Mouse (Mus musculus): ENCODE measurements around the gene Vps9d1.
A peak's percentile ranks its signal among the peaks of the same experiment; 100 is the strongest.
"Not testable (repeated sequence)": the region's sequence is repeated elsewhere in the genome, so short reads cannot be mapped to it uniquely, and the experiment has no call there.

The Vps9d1 gene

GRCm38 (mm10) chr8:123254099-123254885 lies at the start of gene Vps9d1, which contains the start of gene Zfp276:
Vps9d1 (minus strand) TSS chr8:123254348.
Zfp276 (plus strand) TSS chr8:123254195.
- peak; percentile 87 for DNase-seq (ENCODE audit: low spot score)

GRCm38 (mm10) chr8:123298301-123298700 lies 44.2 kb upstream of the Vps9d1 start:
- no peak for DNase-seq (ENCODE audit: low spot score)

GRCm38 (mm10) chr8:123292785-123293184 lies 38.6 kb upstream of the Vps9d1 start:
- DNase-seq (ENCODE audit: low spot score) = no peak

DNA sequence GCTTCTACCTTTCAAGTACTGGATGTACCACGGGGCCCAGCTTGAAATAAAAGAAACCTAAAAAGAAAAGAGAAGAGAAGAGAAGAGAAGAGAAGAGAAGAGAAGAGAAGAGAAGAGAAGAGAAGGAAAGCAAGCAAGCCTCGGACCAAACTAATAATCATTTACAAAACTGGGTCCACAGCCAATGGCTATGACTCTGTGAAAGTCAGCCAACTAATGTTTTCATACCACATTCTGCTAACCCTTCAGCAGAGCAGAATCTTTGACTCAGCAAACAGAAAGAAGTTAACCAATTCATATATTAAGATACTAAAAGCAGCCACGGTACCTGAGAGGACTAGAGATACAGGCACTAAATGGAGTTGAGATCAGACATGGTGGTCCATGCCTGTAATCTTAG lies 38.1 kb upstream of the Vps9d1 start:
- no peak for DNase-seq (ENCODE audit: low spot score)

GRCm38 (mm10) chr8:123291716-123292115 lies 37.6 kb upstream of the Vps9d1 start:
- DNase-seq (ENCODE audit: low spot score) = no peak

DNA sequence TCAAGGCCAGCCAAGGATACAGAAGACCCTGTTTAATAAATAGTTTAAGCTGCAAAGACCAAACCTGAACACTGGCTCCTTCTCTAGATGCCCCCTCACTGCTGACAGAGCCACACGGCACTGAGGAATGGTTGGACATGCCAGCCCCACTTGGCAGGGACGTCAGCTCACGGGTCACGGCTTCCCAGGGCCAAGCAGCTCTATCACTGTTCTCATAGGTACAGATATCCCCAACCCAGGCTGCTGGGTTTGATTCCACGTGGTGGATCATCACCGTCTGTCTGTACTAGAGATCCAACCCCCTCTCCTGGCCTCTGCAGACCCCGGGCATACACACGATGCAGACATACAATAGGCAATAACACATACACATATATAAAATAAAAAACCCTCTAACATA lies 36.5 kb upstream of the Vps9d1 start:
- no peak for DNase-seq (ENCODE audit: low spot score)

- peak; percentile 34 for DNase-seq (ENCODE audit: low spot score)
Observed at GRCm38 (mm10) chr8:123290166-123290565, 36.0 kb upstream of the Vps9d1 start.

- DNase-seq (ENCODE audit: low spot score) = no peak
Observed at GRCm38 (mm10) chr8:123287362-123287761, 33.2 kb upstream of the Vps9d1 start.

- no peak for DNase-seq (ENCODE audit: low spot score)
Observed at GRCm38 (mm10) chr8:123284493-123284892, 30.3 kb upstream of the Vps9d1 start.

DNA sequence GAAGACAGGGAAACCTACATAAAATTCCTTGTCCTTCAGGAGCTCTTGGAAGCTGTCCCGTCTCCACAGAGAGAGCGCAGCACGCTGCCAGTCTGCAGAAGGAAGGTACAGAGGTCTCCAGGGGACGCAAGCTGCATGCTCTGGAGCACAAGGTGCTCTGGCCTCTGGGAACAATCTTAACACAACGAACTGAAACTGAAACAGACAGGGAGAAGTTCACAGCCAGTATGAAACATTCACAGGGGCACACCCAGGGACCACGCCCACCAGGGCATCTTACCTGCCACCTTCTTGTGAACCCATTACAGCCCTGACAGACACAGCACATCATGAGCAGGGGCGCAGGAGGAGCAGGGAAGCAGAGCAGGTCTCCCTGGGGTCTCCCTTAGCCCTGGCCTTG lies 29.8 kb upstream of the Vps9d1 start:
- no peak for DNase-seq (ENCODE audit: low spot score)

DNA sequence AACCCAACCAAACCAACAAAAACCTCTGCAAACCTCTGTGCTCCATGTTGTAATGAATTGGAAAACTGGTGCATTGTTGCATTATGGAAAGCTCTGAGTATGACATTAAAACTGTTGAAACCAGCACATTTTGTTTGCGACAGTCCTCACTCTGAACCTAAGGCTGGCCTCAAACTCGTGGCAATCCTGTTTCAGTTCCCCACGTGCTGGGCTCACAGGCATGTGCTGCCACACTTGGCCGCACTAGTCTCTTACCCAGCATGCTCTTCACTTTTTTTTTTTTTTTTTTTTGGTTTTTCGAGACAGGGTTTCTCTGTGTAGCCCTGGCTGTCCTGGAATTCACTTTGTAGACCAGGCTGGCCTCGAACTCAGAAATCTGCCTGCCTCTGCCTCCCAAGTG lies 28.8 kb upstream of the Vps9d1 start:
- not testable (repeated sequence) for DNase-seq (ENCODE audit: low spot score)

DNA sequence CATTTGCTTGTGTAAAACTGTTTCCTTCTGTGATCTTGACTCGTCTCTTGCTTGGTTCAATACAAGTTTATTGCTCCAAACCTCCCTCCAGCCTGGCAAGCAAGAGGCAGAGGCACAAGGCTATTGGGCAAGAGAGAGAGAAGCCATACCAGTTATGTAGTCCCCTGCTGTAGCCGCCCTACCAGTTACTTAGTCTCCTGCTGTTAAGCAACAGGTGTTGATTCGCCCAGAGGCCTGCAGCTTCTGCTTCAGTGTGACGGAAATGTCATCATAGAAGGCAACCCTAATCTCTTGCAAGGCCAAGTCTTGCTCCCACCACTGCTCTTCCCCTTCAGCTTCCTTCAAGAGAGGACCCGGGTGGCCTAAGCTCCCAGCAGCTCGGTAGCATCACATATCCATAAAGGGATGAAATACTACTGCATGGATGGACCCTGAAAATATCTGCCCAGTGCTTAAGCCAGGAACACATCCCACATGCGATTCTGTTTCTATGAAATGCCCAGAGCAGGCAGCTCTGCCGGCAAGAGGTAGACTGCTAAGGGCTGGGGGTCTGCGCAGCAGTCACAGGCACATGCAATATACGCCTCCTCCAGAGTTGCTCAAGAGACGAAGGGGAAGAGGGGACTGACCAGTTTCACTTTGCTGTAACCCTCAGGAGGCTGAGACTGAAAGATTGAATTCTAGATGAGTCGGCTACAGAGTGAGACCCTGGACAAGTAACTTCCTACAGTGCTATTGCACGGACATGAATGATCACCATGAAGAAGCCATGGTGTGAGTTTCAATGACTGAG lies 26.4 kb upstream of the Vps9d1 start:
- DNase-seq (ENCODE audit: low spot score) = no peak

DNA sequence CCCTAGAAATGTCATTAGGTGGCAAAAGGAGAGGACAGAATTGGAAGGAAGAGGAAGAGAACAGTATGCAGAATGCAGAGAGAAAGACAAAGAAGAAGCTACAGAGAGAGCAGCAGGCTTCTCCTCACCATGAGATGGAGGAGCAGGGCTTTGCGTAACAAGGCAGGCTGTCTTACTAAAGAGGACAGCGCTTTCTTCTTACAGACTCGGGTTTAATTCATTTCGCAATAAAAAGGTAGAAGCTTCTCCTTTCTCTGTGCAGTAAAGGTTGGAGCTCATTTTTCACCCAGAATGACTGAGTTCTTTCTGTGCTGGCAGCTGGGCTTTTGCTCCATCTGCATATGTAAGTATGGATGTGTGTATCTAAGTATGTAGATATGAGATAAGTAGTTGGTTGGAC lies 25.7 kb upstream of the Vps9d1 start:
- DNase-seq (ENCODE audit: low spot score) = no peak

GRCm38 (mm10) chr8:123278445-123278844 lies 24.3 kb upstream of the Vps9d1 start:
- no peak for DNase-seq (ENCODE audit: low spot score)

DNA sequence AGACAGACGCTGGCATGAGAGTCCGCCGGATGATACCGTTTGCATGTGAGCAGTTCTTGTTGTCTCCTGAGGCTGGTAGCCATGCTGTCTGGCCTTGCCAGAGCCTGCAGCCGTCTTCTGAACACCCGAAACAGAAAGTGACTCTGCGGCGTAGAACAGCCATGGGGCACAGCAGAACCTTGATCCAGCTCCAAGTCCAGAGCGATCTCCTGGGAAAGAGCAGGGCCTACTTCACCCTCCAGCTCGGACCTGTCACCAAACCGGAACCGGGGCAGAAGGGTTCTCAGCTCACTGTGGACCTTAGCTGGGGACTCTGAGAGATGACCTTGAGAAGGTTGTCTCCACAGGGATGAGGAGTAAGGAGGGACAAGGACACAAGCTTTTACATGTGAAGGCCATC lies 20.9 kb upstream of the Vps9d1 start:
- no peak for DNase-seq (ENCODE audit: low spot score)

DNA sequence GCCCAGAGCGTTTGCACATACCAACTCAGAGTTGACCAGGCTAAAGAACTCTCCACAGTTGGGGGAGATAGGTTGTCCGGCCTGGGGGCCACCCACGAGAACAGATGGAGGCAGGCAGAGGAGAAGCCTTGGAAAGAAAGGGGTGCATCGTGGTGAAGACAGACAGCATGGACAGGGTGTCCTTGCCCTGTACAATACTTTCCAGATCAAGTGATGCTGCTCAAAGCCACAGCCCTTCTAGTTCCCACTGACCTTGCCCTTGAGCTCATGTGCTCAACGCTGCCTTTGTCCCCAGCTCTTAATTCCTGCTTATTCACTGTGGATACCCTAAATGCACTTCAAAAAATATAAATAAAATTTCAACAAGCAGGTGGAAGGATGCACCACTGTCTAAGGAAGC lies 20.3 kb upstream of the Vps9d1 start:
- DNase-seq (ENCODE audit: low spot score) = no peak

DNA sequence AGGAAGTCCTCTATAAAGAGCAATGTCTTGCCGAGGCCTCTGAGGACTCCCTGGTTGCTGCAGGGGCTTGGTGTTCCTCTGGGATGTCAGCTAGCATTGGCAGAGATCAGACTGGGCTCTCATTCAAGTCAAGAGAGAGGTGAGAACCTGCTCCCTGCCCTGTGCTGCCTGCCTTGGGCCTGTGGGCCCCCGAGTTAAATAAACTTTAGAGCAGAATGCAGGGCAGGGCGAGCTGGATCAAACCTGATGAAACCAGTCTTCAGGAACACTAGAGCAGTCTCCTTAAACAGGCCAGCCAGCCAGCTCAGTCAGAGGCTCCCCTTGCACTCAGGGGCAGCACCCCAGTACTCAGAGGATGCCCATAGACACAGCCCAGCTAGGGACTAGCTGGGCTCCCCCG lies 17.8 kb upstream of the Vps9d1 start:
- DNase-seq (ENCODE audit: low spot score) = no peak

DNA sequence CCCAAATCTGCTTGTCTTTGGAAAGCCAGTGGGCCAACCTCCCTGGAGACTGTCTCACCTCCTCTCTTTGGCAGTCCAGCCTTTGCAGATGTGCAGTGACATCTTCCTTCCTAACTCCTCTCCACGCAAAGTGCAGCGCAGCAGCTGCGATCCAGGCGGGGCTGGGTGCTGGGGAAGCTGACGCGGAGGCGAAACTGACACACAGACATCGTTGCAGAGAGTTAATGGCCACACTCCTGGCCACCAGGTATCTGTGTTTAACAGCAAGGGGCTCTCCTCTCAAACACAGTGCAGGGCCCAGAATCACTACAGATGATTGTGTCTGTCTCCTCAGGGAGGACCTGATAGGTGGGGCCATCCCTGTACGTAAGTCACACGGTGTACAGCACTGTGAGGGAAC lies 17.0 kb upstream of the Vps9d1 start:
- no peak for DNase-seq (ENCODE audit: low spot score)

DNA sequence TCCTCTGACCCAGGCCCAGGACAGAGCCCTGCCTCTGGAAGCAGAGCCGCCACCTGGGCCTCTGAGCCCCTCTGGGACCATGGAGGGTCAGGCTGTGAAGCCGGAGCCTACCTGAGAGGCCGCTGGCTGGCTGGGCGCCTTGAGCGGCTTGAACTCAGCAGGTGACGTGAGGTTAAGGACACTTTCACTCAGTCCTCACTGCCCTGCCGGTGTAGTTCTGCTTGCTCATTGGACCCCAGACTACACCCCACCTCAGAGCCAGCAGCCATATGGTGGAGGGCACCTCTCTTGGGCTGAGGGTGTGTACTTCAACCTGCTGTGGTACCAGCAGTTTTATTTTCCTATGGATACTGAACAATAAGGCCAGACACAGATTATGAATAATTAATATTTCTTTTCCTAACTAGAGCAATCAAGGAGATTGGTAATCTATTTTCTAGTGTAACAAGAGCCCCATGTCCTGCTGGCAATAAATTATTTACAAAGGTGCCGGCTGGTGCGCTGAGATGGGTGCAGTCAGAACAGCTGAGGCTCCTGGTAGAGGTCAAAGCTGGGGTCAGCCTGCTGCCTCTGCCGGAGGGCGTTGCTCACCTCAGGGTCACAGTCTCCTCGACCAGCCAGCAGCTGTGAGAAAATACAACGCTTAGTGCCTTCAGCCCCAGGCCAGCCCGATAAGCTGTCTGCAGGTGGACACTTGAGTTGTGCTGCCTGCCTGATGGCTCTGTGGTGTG lies 13.9 kb upstream of the Vps9d1 start:
- DNase-seq (ENCODE audit: low spot score) = no peak

- DNase-seq (ENCODE audit: low spot score) = not testable (repeated sequence)
Observed at GRCm38 (mm10) chr8:123257593-123257992, 3.4 kb upstream of the Vps9d1 start.

- DNase-seq (ENCODE audit: low spot score) = no peak
Observed at GRCm38 (mm10) chr8:123257114-123257513, 3.0 kb upstream of the Vps9d1 start.

GRCm38 (mm10) chr8:123255170-123255569 lies 1.0 kb upstream of the Vps9d1 start:
- no peak for DNase-seq (ENCODE audit: low spot score)

Data from urinary bladder, postnatal 14 days (tissue).